Mouse (Mus musculus) kidney, embryonic 16.5 days (tissue): ENCODE data around the gene Zfp428. TPM values are rescaled to one million over a fixed set of nuclear protein-coding genes. Genes with fewer than 3 reads are reported as not detected.
A peak's percentile ranks its signal among the peaks of the same experiment; 100 is the strongest.
"Not testable (repeated sequence)": the region's sequence is repeated elsewhere in the genome, so short reads cannot be mapped to it uniquely, and the experiment has no call there.

Experiments used
- ATAC-seq: fragments of 200-750 bp; cut with Nextera tagmentation; 2 replicates; pipeline ENCODE4 v1.8.0; 2017; ENCODE audit warnings: moderate TSS enrichment; ENCODE audit not compliant: low FRiP score, low TSS enrichment
- H3K27ac ChIP-seq: fragments of 300-500 bp; sonication (generic); 2 replicates; pipeline ENCODE4 v1.5.1; 2014; ENCODE audit warnings: low read length
- H3K27me3 ChIP-seq: fragments of 300-500 bp; sonication (generic); 2 replicates; pipeline ENCODE4 v1.6.1; 2014; ENCODE audit warnings: low read length, control low read depth, mixed read lengths; ENCODE audit not compliant: insufficient read depth
- H3K36me3 ChIP-seq: fragments of 300-500 bp; sonication (generic); 2 replicates; pipeline ENCODE4 v1.6.1; 2014; ENCODE audit warnings: low read length, control low read depth, mixed read lengths; ENCODE audit not compliant: insufficient read depth
- H3K4me1 ChIP-seq: fragments of 300-500 bp; sonication (generic); 2 replicates; pipeline ENCODE4 v1.6.1; 2014; ENCODE audit warnings: low read length, control low read depth, mixed read lengths; ENCODE audit not compliant: insufficient read depth
- H3K4me2 ChIP-seq: fragments of 300-500 bp; sonication (generic); replicated peaks from 2 replicates; pipeline ENCODE4 v1.6.1; 2014; ENCODE audit warnings: low read depth, low read length
- H3K4me3 ChIP-seq: fragments of 300-500 bp; sonication (generic); 2 replicates; pipeline ENCODE4 v1.5.1; 2014; ENCODE audit warnings: mild to moderate bottlenecking, low read length
- H3K9ac ChIP-seq: fragments of 300-500 bp; sonication (generic); replicated peaks from 2 replicates; pipeline ENCODE4 v1.6.1; 2014; ENCODE audit warnings: low read length
- H3K9me3 ChIP-seq: fragments of 300-500 bp; sonication (generic); 2 replicates; pipeline ENCODE4 v1.6.1; 2016; ENCODE audit warnings: low read length, control low read depth
- WGBS: fragments of 180-500 bp; shearing (Covaris S2); extraction: QIAGEN DNeasy Blood & Tissue Kit; methylation state at CpG from one replicate; pipeline ENCODE4 v1.1.7; 2014; 5-methylcytosine and 5-hydroxymethylcytosine counted together
- polyA plus RNA-seq: library from polyadenylated mRNA; unstranded; fragments of >200 nt; fragmentation: Nextera tagmentation; extraction: Ambion mirVana; gene quantifications from 2 replicates; pipeline ENCODE4 v1.2.1, GENCODE M21; 2015

Gene Zfp428
- polyA plus RNA-seq, 1 experiment from 2014 or later, result 67.6 TPM

GRCm38 (mm10) chr7:24479685-24480084 is 27.1 kb upstream of the Zfp428 start:
- WGBS, result 85% methylated on average over 2 of the region's 2 CpGs
- Histone ChIP-seq H3K36me3 (no peaks in the 10 kb centered on the region), H3K27me3 (peaks cover 12% of the 10 kb centered on the region), H3K9me3 (no peaks in the 10 kb centered on the region), H3K4me1 (peaks cover 8% of the 10 kb centered on the region; the same call in 1 of the 2 replicates), H3K9ac (no peak overlapping the region), H3K4me3 (no peak overlapping the region), H3K27ac (no peak overlapping the region), H3K4me2 (no peak overlapping the region)
- no peak for ATAC-seq

- H3K27me3 ChIP-seq, result peaks cover 12% of the 10 kb centered on the region
- H3K4me2 ChIP-seq, result no peak overlapping the region
These were observed 26.5 kb upstream of the Zfp428 start for GRCm38 (mm10) chr7:24480121-24480941.

GRCm38 (mm10) chr7:24480986-24481473 is 25.8 kb upstream of the Zfp428 start:
- peaks cover 12% of the 10 kb centered on the region for H3K27me3 ChIP-seq
- no peak overlapping the region for H3K27ac ChIP-seq

More at GRCm38 (mm10) chr7:24480121-24480941, 26.5 kb upstream of the Zfp428 start:
- 51% methylated on average over 18 of the region's 18 CpGs for WGBS
- Histone ChIP-seq H3K4me3 (no peak overlapping the region), H3K4me1 (peaks cover 8% of the 10 kb centered on the region; the same call in 1 of the 2 replicates), H3K9me3 (no peaks in the 10 kb centered on the region), H3K36me3 (no peaks in the 10 kb centered on the region), H3K9ac (no peak overlapping the region), H3K27ac (no peak overlapping the region)
- ATAC-seq, result no peak

GRCm38 (mm10) chr7:24481474-24482207 is 25.2 kb upstream of the Zfp428 start, which contains the start of gene Cadm4:
Gene Cadm4 (plus strand): TSS chr7:24482023.
- H3K36me3 ChIP-seq, result no peaks in the 10 kb centered on the region
- peak; percentile 83 for ATAC-seq
- peak within 1 kb of the TSS; percentile 99 for H3K4me2 ChIP-seq
- WGBS, result under 1% methylated on average over 50 of the region's 83 CpGs
- peak within 1 kb of the TSS; percentile 71 for H3K4me3 ChIP-seq
- peaks cover 14% of the 10 kb centered on the region for H3K4me1 ChIP-seq
- no peaks in the 10 kb centered on the region for H3K9me3 ChIP-seq
- peak within 1 kb of the TSS; percentile 72 for H3K9ac ChIP-seq
- H3K27ac ChIP-seq, result no peak within 1 kb of the TSS
- H3K27me3 ChIP-seq, result peaks cover 12% of the 10 kb centered on the region

More at GRCm38 (mm10) chr7:24480986-24481473, 25.8 kb upstream of the Zfp428 start:
- 16% methylated on average over 14 of the region's 14 CpGs for WGBS
- Histone ChIP-seq H3K4me2 (peak overlapping the region; percentile 99), H3K9me3 (no peaks in the 10 kb centered on the region), H3K9ac (peak overlapping the region; percentile 72), H3K36me3 (no peaks in the 10 kb centered on the region), H3K4me3 (peak overlapping the region; percentile 71), H3K4me1 (peaks cover 8% of the 10 kb centered on the region; the same call in 1 of the 2 replicates)
- ATAC-seq, result peak; percentile 43

GRCm38 (mm10) chr7:24482208-24483020 is 24.4 kb upstream of the Zfp428 start:
- Histone ChIP-seq H3K27me3 (peaks cover 12% of the 10 kb centered on the region), H3K4me1 (peaks cover 20% of the 10 kb centered on the region), H3K36me3 (no peaks in the 10 kb centered on the region), H3K27ac (no peak overlapping the region), H3K4me3 (peak overlapping the region; percentile 71), H3K4me2 (peak overlapping the region; percentile 99), H3K9ac (peak overlapping the region; percentile 72), H3K9me3 (no peaks in the 10 kb centered on the region)
- 3% methylated on average over 26 of the region's 38 CpGs for WGBS
- ATAC-seq, result peak; percentile 40

GRCm38 (mm10) chr7:24483291-24483690 is 23.5 kb upstream of the Zfp428 start:
- not testable (repeated sequence) for ATAC-seq
- 37% methylated on average over 6 of the region's 6 CpGs for WGBS

GRCm38 (mm10) chr7:24485481-24485880 is 21.3 kb upstream of the Zfp428 start:
- Histone ChIP-seq H3K27ac (no peak overlapping the region), H3K4me2 (no peak overlapping the region), H3K9me3 (no peaks in the 10 kb centered on the region), H3K4me1 (peaks cover 20% of the 10 kb centered on the region), H3K27me3 (peaks cover 10% of the 10 kb centered on the region), H3K9ac (no peak overlapping the region), H3K4me3 (no peak overlapping the region), H3K36me3 (no peaks in the 10 kb centered on the region)
- WGBS, result 87% methylated on average over 9 of the region's 9 CpGs
- ATAC-seq, result no peak

More at GRCm38 (mm10) chr7:24483291-24483690, 23.5 kb upstream of the Zfp428 start:
- peaks cover 12% of the 10 kb centered on the region for H3K27me3 ChIP-seq
- not testable (repeated sequence) for H3K9ac ChIP-seq, H3K9me3 ChIP-seq, H3K27ac ChIP-seq, H3K36me3 ChIP-seq, H3K4me2 ChIP-seq, H3K4me3 ChIP-seq
- H3K4me1 ChIP-seq, result peaks cover 20% of the 10 kb centered on the region

GRCm38 (mm10) chr7:24486654-24487130 is 20.1 kb upstream of the Zfp428 start:
- Histone ChIP-seq H3K4me2 (0 out of 2 replicates have a peak overlapping the region, but pooled peaks have one; percentile 26), H3K27me3 (peaks cover 6% of the 10 kb centered on the region)
- 29% methylated on average over 9 of the region's 9 CpGs for WGBS

GRCm38 (mm10) chr7:24487403-24487802 is 19.4 kb upstream of the Zfp428 start:
- Histone ChIP-seq H3K27me3 (peaks cover 6% of the 10 kb centered on the region), H3K36me3 (no peaks in the 10 kb centered on the region), H3K4me2 (no peak overlapping the region), H3K9me3 (no peaks in the 10 kb centered on the region), H3K27ac (no peak overlapping the region), H3K9ac (no peak overlapping the region), H3K4me3 (no peak overlapping the region), H3K4me1 (peaks cover 12% of the 10 kb centered on the region)
- ATAC-seq, result 0 out of 2 replicates have a peak, but pooled peaks have one; percentile 17
- 30% methylated on average over 3 of the region's 3 CpGs for WGBS

More at GRCm38 (mm10) chr7:24486654-24487130, 20.1 kb upstream of the Zfp428 start:
- Histone ChIP-seq H3K27ac (no peak overlapping the region), H3K4me3 (no peak overlapping the region), H3K36me3 (no peaks in the 10 kb centered on the region), H3K4me1 (peaks cover 13% of the 10 kb centered on the region), H3K9me3 (no peaks in the 10 kb centered on the region), H3K9ac (no peak overlapping the region)
- ATAC-seq, result peak; percentile 53
